Mouse (Mus musculus) G1E (cell line): ENCODE results near the gene Klc3.

Experiments used
- CTCF ChIP-seq: IDR thresholded peaks from 2 replicates; pipeline ENCODE4 v1.5.1; 2012; ENCODE audit warnings: low read depth, low read length, inconsistent platforms, mixed read lengths
- GATA1 ChIP-seq: IDR thresholded peaks from 2 replicates; pipeline ENCODE4 v1.6.1; 2012; ENCODE audit warnings: borderline replicate concordance, low read length, inconsistent platforms, mixed read lengths
- GATA2 ChIP-seq: IDR thresholded peaks from 2 replicates; pipeline ENCODE4 v1.6.1; 2012; ENCODE audit warnings: low read depth, low read length, inconsistent platforms, borderline replicate concordance
- TAL1 ChIP-seq: conservative IDR thresholded peaks from 2 replicates; pipeline ENCODE4 v1.6.1; 2012; ENCODE audit warnings: low read depth, low read length, inconsistent platforms, mixed read lengths

DNA sequence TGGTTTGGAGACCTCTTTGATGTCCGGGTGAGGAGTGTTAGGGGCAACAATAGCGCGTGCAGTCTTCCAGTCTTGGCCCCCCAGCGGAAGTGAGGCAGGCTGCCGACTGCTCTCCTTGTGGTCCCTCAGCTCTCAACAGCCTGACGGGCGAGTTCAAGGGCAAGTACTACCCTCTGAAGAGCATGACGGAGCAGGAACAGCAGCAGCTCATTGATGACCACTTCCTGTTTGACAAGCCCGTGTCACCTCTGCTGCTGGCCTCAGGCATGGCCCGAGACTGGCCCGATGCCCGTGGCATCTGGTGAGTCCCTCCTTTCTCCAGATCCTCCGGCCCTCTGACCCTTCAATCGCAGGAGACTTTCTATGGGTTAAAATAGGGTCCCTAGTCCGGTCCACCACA, 12.7 kb upstream of the Klc3 start:
- TF ChIP-seq CTCF: no peak
- no peak for TF ChIP-seq GATA1
- TF ChIP-seq TAL1: no peak
- TF ChIP-seq GATA2: no peak
